Mouse (Mus musculus) embryo, embryonic 11.5 days (tissue): ENCODE results near the gene Nudcd3.

Source experiments
- DNase-seq: peaks from one replicate; pipeline ENCODE4 v3.0.0-alpha.2; 2012; ENCODE audit warnings: low read depth, low spot score

The Nudcd3 gene

DNA sequence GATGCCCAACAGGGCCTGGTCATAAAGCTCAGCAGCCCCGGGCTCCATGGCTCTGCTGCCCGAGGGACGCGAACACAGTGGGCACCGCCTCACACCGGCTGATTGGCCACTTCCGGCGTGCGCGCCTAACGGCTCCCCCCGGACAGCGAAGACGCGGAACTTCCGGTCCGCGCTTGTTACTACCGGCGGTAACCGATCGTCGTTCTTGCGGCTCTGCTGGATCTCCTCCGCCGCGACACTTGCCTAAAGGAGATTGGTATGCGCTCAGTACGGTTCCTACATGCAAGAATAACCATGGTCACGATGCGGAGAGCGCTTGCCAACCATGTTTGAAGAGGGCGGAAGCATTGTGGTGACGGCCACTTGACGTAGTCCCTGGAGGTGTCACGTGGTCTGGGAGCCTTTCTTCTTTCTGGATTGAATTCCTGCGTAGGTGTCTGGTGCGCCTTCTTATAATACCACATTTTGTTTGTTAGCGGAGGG, at the start of gene Nudcd3:
Gene Nudcd3 (minus strand): TSS at position 329 of the 483 bp plus-strand sequence.
- peak; percentile 81 for DNase-seq

DNA sequence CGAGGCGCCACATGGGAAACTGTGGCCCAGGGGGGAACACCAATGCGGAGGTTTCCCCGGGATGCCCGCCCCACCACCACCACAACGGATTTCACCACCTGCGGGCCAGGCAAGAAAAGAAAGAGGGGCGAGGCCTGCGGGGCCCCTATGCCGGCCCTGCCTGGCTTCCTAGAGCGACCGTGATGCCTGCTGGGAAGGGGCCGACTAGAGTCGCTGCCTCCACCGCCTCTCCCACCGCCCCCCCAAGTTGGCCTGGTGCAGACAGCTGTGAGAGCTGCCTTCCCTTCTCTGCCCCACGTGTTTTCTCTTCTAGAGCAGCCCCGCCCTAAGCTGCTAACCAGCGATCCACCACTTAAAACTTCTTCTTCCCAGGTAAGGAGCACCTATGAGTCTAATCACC, 44.5 kb upstream of the Nudcd3 start:
- no peak for DNase-seq

DNA sequence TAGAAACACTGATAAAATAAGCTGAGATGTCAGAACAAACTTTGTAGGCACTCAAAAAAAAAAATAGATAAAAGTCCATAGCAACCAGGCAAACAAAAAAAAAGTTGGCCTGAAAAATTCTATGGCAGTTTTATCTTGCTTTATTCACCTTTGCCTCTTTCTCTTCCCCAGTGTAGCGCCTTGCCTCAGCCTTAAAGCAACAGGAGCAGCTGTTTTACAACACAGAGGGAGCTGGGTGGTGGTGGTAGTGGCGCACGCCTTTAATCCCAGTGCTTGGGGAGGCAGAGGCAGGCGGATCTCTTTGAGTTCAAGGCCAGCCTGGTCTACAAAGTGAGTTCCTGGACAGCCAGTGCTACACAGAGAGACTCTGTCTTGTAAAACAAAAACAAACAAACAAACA, 32.8 kb upstream of the Nudcd3 start:
- DNase-seq, result no peak

DNA sequence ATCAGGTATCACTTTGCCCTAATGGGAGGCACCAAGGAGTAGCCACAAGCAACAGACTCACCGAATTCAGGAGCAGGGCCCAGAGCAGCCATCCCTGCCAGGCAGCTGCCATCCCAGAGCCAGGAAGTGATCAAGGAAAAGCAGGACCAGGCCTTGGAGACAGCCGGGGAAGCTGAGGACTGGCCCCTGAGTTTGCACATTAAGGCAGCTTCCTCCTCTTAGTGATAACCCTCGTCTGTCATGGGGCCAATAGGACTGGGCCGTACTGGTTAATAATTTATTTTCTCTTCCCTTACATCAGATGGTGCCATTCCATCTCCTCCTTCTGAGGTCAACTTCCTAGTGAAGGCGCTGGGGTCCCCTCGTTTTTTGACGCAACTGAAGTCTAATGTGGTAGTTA, 29.8 kb upstream of the Nudcd3 start, which contains the start of gene Npc1l1:
Gene Npc1l1 (minus strand): TSS at position 132 of the 400 bp plus-strand sequence.
- no peak for DNase-seq

DNA sequence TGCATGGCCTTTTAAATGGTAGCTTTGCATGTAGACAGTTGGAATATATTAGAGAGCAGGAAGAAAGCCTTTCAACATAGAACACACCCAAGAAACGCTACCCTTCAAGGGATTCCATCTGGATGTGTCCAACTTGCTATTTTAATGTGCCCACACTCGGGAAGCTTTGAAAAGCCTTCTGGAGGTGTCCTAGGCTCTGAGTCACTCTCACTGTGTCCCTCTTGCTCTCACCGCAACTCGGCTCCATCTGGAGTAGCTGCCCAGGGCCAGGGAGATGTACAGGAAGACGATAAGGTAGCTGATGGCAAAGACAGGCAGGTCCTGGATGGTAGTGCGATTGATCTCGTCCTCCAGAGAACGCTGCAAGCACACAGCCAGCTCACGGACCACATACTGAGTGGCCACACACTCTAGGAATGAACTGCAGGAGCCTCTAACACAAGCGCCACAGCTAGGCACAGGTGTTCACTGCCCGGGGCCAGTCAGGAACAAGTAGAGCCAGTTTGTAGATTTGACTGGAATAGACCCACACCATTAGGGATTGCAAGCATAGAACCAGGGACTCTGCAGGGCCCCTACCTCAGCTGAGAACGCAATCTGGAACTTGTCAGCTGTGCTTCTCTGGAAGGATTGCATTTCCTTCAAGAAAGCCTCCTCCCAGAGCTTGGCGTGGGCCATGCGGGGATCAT, 24.5 kb upstream of the Nudcd3 start:
- DNase-seq, result no peak

DNA sequence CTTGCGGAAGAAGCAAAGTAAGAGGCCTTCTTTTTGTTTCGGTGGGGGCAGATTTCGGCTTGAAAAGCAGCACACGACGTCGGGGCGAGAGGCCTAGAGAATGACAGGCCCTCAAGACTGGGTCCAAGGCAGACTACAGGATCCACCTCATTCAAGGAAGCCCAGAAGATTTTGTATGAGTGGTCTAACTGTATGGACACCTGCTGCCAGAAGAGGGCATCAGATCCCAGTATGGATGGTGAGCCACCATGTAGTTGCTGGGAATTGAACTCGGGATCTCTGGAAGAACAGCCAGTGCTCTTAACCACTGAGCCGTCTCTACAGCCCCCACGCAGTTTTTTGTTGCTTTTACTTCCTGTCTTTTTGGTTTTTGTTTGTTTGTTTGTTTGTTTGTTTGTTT, 22.0 kb upstream of the Nudcd3 start:
- no peak for DNase-seq

DNA sequence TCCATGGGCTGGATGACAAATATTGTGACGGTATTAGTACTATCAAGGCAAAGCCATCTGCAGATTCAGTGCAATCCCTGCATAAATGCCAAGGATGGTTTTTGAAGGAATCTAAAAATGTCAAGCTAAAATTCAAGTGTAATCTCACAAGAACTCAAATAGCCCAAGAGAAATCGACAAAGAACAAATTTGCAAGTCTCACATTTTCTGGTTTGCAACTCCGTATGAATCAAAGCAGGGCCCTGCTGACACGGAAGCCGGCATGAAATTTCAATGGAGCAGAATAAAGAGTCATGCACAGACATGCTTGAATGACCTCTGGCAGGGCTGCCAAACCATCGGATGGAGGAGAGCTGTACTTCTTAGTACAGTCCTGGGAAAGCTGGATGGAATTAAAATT, 19.8 kb upstream of the Nudcd3 start:
- no peak for DNase-seq

DNA sequence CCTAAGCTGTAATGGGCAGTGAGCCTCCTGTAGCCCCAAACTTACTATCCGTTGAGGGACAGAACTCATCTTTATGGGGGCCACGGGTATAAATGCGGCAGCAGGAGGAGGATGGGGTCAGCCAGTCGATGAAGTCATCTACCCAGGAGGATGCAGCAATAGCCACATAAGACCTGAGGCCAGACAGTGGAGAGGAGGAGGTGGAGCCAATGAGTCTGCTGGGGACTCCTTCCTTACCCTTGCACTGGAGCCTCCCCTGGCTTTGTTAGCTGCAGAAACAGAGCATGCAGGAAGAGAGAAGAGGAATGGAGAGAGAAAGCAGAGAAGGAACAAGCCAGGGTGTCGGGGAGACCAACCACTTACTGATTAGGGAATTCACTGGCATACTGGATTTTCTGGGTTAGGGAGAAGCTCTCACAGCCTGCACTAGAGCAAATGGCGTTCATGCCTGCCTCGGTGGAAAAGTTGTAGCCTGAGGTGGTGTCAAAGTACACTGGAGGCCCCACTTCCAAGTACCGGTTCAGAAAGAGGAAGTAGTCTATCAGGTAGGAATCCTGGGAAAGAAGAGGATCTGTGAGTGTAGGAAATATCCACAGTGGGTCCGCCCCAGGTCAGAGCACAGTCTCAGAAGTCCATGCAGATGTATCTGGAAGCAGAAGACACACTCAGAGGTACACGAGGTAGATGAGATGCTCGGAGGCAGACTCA, 18.1 kb upstream of the Nudcd3 start:
- DNase-seq, result no peak

DNA sequence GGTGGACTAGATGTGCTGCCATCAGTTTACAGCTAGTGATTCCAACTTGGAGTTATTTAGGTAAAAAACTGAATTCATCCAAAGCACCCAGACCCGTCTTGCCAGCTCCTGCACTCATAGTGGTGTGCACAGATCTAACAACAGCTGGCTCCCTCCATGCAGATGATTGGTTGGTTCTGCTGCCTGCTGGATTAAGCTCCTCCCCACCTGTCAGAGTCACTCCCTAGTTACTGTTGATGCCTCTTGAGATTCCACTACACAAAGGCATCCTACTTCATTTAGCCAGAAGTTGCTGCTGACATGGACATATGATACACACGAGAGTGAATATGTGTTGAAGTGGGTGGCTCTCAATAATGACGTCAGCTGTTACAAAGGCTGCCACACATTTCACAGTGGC, 16.6 kb upstream of the Nudcd3 start:
- no peak for DNase-seq

DNA sequence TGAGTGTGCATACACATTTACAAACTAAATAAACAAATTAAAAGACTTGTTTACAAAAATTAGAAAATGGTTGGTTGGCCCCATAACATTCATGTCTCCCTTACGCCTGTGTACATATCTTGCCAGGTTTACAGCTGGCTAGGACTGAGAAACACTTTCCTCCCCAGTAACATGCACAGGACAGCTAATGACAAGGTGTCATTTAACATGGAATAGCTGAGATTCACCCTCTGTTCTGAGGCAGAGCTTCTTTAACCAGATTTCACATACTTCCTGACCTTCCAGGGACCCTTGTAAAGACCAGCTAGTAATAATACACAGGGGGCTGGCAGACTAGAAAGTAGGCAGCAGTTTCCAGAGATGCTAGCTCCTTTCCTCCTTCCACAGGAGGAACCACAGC, 7.9 kb upstream of the Nudcd3 start:
- no peak for DNase-seq

DNA sequence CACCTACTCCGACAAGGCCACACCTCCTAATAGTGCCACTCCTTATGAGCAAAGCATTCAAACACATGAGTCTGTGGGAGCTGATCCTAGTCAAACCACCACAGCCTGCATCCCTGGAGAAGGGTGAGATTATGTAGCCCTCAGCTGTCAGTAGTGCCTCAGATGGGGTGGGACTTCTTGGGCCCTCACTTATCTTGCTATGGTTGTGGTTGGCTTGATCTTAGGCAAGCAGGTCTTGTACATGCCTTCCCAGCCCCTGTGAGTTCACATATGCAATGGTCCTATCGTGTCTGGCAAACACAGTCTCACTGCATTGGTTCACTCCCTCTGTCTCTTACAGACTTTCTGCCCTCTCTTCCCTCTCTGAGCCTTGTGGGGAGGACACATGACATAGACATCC, 6.9 kb upstream of the Nudcd3 start:
- no peak for DNase-seq

DNA sequence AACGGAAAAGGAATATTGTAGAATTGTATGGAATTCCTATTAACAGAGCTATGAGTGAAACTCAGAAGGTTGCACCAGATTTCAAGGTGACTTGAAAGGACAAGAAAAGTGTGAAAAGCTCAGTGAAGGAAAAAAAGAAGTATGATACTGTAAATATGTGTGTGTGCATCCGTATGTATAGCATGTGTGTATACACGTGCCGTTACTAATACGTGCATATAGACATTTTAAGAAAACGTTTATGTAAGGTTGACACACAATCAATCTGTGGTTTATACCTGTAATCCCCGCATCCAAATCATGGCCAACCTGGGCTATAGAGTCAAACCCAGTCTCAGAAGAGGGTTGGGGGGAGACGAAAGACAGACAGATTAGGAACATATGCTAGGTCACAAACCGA, 355 bp upstream of the Nudcd3 start:
- no peak for DNase-seq

DNA sequence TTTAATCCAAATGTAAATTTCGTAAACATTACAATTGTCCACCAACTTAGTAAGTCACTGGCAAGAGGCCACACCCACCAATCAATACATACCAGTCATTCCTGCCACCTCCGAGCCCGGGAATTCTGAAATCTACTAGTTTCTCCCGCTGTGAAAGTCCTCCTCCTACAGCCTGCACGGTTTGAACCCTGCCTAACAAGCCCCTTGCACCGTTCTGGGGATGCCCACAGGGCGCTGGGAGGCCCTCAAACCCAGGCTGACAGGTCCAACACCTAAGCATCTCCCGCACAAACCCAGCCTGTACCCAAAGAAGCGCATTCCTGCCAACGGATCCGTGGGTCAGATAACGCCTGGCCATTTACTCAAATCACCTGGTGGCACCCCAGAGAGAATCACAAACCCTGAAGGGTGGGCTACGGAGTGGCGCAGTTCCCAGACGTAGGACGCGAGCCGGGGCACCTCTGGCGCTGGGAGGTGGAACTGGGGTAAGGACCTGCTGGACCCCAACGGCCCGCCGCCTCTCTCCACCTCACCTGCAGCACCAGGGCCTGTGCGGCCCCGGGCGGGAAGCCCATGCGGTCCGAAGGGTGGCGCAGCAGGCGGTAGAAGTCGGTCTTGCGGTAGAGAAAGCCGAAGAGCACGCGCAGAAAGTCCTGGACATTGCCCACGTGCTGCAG, 667 bp downstream of the Nudcd3 start, which contains the start of gene A730071L15Rik:
Gene A730071L15Rik (plus strand): TSS at position 620 of the 677 bp plus-strand sequence.
- no peak for DNase-seq

DNA sequence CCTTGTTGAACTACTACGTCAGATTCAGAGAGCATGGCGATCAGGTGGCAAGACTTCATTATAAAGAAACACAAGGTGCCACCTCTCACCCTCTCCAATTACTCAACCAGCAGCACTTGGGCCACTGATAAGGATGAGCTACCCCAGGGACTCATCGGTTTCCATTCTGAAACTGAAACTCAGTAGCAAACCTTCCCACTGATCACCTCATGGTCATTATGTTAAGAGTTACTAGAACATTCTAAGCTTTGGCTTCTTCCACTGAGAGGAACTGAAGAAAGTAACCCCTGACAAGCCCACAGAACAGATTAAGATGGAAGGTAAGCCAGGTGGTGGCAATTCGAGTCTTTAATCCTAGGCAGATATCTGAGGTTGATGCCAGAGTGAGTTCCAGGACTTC, 1.8 kb downstream of the Nudcd3 start:
- no peak for DNase-seq

DNA sequence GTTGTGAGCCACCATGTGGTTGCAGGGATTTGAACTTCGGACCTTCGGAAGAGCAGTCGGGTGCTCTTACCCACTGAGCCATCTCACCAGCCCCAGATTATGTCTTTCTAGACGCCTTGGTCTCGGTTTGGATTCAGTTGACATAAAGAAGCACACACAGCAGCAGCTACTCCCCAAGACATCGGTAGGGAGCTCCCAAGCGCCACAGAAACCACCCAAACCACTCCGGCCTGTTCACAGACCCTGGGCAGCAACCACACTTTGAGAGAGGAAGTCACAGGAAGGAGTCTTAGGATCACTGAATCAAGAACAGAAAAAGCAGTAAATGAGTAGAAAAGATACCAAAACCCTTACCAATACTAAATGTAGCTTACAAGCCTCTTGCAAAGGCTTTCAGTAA, 3.4 kb downstream of the Nudcd3 start:
- DNase-seq, result no peak

DNA sequence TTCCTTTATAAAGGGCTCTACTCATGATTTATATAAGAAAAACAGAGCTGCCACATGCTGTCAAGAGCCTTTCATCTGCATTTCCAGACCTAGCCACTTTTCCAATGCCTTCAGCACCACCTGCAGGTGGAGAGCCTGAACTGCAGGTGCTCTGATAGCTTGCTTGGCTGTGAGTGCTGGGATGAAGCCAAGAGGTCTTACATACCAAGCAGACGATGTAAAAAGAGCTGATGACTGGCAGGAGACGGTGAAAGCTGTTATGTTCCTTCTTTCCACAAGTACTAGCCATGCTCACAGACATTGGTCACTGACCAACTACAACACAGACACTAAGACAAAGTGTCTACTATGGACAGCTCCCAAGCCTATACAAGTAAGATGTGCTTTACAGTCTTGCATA, 12.3 kb downstream of the Nudcd3 start:
- DNase-seq, result peak; percentile 75

DNA sequence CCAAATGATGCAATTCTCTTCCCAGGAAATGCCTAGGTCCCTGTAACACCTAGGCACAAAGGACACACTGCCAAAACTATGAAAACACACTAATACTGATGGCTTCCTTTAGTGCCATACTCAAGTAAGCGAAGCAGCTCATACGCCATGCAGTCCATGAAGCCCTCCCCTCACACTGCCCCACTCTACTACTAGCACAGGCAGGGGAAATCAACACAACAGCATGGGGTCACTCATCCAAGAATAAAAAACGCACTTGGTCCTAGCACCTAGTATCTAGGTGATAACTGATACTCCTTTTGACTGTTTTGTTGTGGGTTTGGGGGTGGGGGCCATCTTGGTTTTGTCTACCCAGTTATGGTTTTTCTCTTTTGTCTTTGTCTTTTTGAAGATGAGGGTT, 12.8 kb downstream of the Nudcd3 start:
- DNase-seq, result no peak

DNA sequence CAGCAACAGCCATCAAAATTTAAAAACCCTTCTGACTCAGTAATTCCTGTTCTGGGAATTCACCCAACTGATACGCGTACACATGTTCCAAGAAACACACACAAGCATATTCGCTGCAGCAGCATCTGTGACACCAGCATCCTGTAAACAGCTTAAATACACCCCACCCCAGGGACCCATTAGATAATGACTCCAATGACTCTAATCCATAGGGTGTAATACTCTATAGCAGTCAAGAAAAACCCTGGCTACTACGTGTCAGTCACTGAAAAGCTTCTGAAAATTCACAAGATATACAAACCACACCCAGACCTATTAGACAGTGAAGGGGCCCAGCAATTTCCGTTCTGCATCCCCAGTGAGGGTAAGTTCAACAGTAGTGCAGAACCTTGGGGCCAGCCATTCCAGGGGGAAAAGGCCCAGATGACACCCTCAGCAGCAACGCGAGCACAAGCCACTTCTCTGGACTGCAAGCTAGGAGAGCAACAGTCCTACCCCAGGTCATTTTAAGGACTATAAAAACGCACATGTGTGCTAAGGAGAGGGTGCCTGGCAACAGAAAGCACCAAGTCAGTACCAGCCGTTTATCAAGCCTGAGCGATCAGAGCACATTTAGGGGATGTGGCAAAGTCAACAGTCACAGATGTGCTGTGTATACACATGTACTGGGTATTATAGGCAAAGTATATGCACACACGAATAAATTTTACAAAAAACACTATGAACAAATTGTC, 15.8 kb downstream of the Nudcd3 start:
- no peak for DNase-seq

DNA sequence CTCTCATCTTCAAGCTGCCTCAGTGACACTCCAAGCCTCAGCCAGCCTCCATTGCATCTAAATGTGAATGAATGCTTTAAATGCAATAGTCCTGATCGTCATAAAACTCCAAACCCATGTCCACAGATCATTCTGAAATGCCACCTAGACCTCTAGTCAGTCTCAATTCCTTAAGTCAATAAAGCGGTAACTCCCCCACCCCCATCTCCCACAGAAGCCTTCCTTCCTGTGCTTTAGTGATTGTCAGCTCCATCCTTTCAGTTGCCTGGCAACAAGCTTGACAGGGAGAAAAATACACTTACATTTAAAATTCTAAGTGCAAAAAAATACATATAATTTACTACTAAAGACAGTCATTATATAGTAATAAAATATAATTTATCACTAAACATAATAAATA, 17.0 kb downstream of the Nudcd3 start:
- DNase-seq, result no peak

DNA sequence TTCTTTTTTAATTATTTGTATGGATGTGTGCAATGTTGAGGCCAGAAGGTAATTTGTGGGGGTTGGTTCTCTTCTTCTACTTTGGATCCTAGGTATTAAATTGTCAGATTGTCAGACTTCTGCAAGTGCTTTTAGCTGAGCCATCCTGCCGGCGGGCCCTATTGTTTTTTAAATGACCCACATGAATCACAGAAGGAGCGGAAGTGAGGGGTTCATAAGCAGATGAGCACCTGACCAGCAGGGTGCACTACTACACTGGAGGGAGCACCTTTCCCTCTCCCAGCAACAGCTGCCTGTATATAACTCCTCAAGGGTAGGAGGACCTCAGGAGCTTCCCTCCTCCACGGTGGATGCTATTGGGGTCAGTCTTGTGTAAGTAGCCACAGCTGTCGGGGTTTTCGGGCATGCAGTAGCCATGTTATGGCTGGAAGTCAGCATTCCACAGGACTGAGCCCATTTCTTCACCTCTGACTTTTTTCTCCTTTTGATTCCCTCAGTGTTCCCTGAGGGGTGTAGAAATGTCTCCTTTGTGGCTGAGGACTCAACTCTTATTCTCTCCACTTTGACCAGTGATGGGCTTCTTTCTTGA, 19.3 kb downstream of the Nudcd3 start:
- no peak for DNase-seq

DNA sequence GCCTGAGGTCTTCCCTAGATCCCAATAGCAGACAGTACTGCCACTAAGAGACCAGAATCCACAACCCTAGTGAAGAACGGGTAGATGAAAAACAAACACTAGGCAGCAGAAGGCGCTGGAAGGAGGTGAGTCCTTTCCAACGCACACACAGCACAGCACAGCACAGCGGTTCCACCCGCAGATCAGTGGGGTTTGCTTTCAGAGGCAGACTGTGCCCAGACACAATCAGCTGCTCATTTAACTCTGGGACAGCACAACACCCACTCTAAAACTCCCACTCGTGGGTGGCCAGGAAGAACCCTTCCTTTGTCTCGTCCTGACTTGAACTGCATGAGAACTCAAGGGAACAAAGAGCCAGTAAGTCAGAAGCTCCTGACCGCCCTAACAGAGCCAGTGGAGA, 21.0 kb downstream of the Nudcd3 start:
- no peak for DNase-seq
